Mouse (Mus musculus): Measurements from ENCODE around the gene Fam3c. TPM values are rescaled to one million over a fixed set of nuclear protein-coding genes. Genes with fewer than 3 reads are reported as not detected.

Gene Fam3c
- polyA plus RNA-seq, 1 experiment from 2014 or later, result 70.4 TPM

GRCm38 (mm10) chr6:22339763-22340542 is 16.1 kb downstream of the Fam3c start:
- H3K4me1 ChIP-seq (ENCODE audit: control insufficient read depth, insufficient read depth, low read length), result peaks cover 6% of the 10 kb centered on the region; the same call in 1 of the 2 replicates
- no peak overlapping the region for H3K27ac ChIP-seq (replicated peaks; ENCODE audit: low read depth, low read length)
- DNase-seq (ENCODE audit: low spot score) (no peak), ATAC-seq (ENCODE audit: low read depth) (no peak)
- no peaks in the 10 kb centered on the region for H3K27me3 ChIP-seq (replicated peaks; ENCODE audit: control insufficient read depth, insufficient read depth, low read length)
- no peak overlapping the region for H3K4me2 ChIP-seq (ENCODE audit: low read depth, low read length)
- WGBS, result 93% methylated on average over 15 of the region's 15 CpGs
- peaks cover 14% of the 10 kb centered on the region; the same call in 1 of the 2 replicates for H3K36me3 ChIP-seq (ENCODE audit: control insufficient read depth, insufficient read depth, low read length)
- H3K4me3 ChIP-seq (ENCODE audit: low read depth, low read length), result no peak overlapping the region
- H3K9ac ChIP-seq (ENCODE audit: low read depth, low read length), result no peak overlapping the region
- H3K9me3 ChIP-seq (ENCODE audit: control insufficient read depth, low read length), result no peaks in the 10 kb centered on the region

- 90% methylated on average over 2 of the region's 2 CpGs for WGBS
Observed at GRCm38 (mm10) chr6:22332548-22332947, 23.5 kb downstream of the Fam3c start.

GRCm38 (mm10) chr6:22330169-22330960 is 25.7 kb downstream of the Fam3c start:
- Histone ChIP-seq H3K4me2 (ENCODE audit: low read depth, low read length) (no peak overlapping the region), H3K4me3 (ENCODE audit: low read depth, low read length) (no peak overlapping the region), H3K9ac (ENCODE audit: low read depth, low read length) (no peak overlapping the region), H3K27ac (replicated peaks; ENCODE audit: low read depth, low read length) (no peak overlapping the region), H3K9me3 (ENCODE audit: control insufficient read depth, low read length) (no peaks in the 10 kb centered on the region), H3K27me3 (replicated peaks; ENCODE audit: control insufficient read depth, insufficient read depth, low read length) (no peaks in the 10 kb centered on the region), H3K36me3 (ENCODE audit: control insufficient read depth, insufficient read depth, low read length) (peaks cover 8% of the 10 kb centered on the region; the same call in 1 of the 2 replicates), H3K4me1 (ENCODE audit: control insufficient read depth, insufficient read depth, low read length) (no peaks in the 10 kb centered on the region)
- 82% methylated on average over 13 of the region's 13 CpGs for WGBS
- DNase-seq (ENCODE audit: low spot score) (peak; percentile 59), ATAC-seq (ENCODE audit: low read depth) (no peak)

More at GRCm38 (mm10) chr6:22332548-22332947, 23.5 kb downstream of the Fam3c start:
- no peak overlapping the region for H3K4me2 ChIP-seq (ENCODE audit: low read depth, low read length)
- no peak overlapping the region for H3K4me3 ChIP-seq (ENCODE audit: low read depth, low read length)
- DNase-seq (ENCODE audit: low spot score), result no peak
- no peak overlapping the region for H3K27ac ChIP-seq (replicated peaks; ENCODE audit: low read depth, low read length)
- no peaks in the 10 kb centered on the region for H3K27me3 ChIP-seq (replicated peaks; ENCODE audit: control insufficient read depth, insufficient read depth, low read length)
- no peaks in the 10 kb centered on the region for H3K4me1 ChIP-seq (ENCODE audit: control insufficient read depth, insufficient read depth, low read length)
- H3K9ac ChIP-seq (ENCODE audit: low read depth, low read length), result no peak overlapping the region
- ATAC-seq (ENCODE audit: low read depth), result no peak
- H3K36me3 ChIP-seq (ENCODE audit: control insufficient read depth, insufficient read depth, low read length), result peaks cover 12% of the 10 kb centered on the region; the same call in 1 of the 2 replicates
- H3K9me3 ChIP-seq (ENCODE audit: control insufficient read depth, low read length), result no peaks in the 10 kb centered on the region

- Histone ChIP-seq H3K4me2 (ENCODE audit: low read depth, low read length) (no peak overlapping the region), H3K9ac (ENCODE audit: low read depth, low read length) (no peak overlapping the region), H3K4me3 (ENCODE audit: low read depth, low read length) (no peak overlapping the region), H3K27ac (replicated peaks; ENCODE audit: low read depth, low read length) (no peak overlapping the region), H3K4me1 (ENCODE audit: control insufficient read depth, insufficient read depth, low read length) (no peaks in the 10 kb centered on the region), H3K9me3 (ENCODE audit: control insufficient read depth, low read length) (no peaks in the 10 kb centered on the region), H3K27me3 (replicated peaks; ENCODE audit: control insufficient read depth, insufficient read depth, low read length) (no peaks in the 10 kb centered on the region), H3K36me3 (ENCODE audit: control insufficient read depth, insufficient read depth, low read length) (peaks cover 19% of the 10 kb centered on the region; the same call in 1 of the 2 replicates)
- ATAC-seq (ENCODE audit: low read depth) (no peak), DNase-seq (ENCODE audit: low spot score) (no peak)
- WGBS, result 66% methylated on average over 8 of the region's 8 CpGs
Observed at GRCm38 (mm10) chr6:22327931-22328330, 28.1 kb downstream of the Fam3c start.

- peaks cover 22% of the 10 kb centered on the region; the same call in 1 of the 2 replicates for H3K36me3 ChIP-seq (ENCODE audit: control insufficient read depth, insufficient read depth, low read length)
- no peak overlapping the region for H3K9ac ChIP-seq (ENCODE audit: low read depth, low read length)
- H3K9me3 ChIP-seq (ENCODE audit: control insufficient read depth, low read length), result no peaks in the 10 kb centered on the region
- H3K4me3 ChIP-seq (ENCODE audit: low read depth, low read length), result no peak overlapping the region
- no peaks in the 10 kb centered on the region for H3K4me1 ChIP-seq (ENCODE audit: control insufficient read depth, insufficient read depth, low read length)
- DNase-seq (ENCODE audit: low spot score) (peak; percentile 79), ATAC-seq (ENCODE audit: low read depth) (peak; percentile 44)
- no peak overlapping the region for H3K4me2 ChIP-seq (ENCODE audit: low read depth, low read length)
- H3K27me3 ChIP-seq (replicated peaks; ENCODE audit: control insufficient read depth, insufficient read depth, low read length), result no peaks in the 10 kb centered on the region
- 63% methylated on average over 4 of the region's 4 CpGs for WGBS
- no peak overlapping the region for H3K27ac ChIP-seq (replicated peaks; ENCODE audit: low read depth, low read length)
Observed at GRCm38 (mm10) chr6:22327091-22327490, 29.0 kb downstream of the Fam3c start.

- Histone ChIP-seq H3K9ac (ENCODE audit: low read depth, low read length) (no peak overlapping the region), H3K27me3 (replicated peaks; ENCODE audit: control insufficient read depth, insufficient read depth, low read length) (no peaks in the 10 kb centered on the region), H3K27ac (replicated peaks; ENCODE audit: low read depth, low read length) (no peak overlapping the region), H3K9me3 (ENCODE audit: control insufficient read depth, low read length) (no peaks in the 10 kb centered on the region), H3K4me3 (ENCODE audit: low read depth, low read length) (no peak overlapping the region), H3K36me3 (ENCODE audit: control insufficient read depth, insufficient read depth, low read length) (peaks cover 24% of the 10 kb centered on the region; the same call in 1 of the 2 replicates), H3K4me2 (ENCODE audit: low read depth, low read length) (no peak overlapping the region), H3K4me1 (ENCODE audit: control insufficient read depth, insufficient read depth, low read length) (no peaks in the 10 kb centered on the region)
- DNase-seq (ENCODE audit: low spot score), result peak; percentile 16
- WGBS, result 72% methylated on average over 4 of the region's 4 CpGs
- ATAC-seq (ENCODE audit: low read depth), result peak; percentile 34; the same call in 1 of the 2 replicates
Observed at GRCm38 (mm10) chr6:22326289-22326688, 29.8 kb downstream of the Fam3c start.

- Histone ChIP-seq H3K27ac (replicated peaks; ENCODE audit: low read depth, low read length) (no peak overlapping the region), H3K4me1 (ENCODE audit: control insufficient read depth, insufficient read depth, low read length) (no peaks in the 10 kb centered on the region), H3K36me3 (ENCODE audit: control insufficient read depth, insufficient read depth, low read length) (peaks cover 30% of the 10 kb centered on the region), H3K4me2 (ENCODE audit: low read depth, low read length) (no peak overlapping the region), H3K4me3 (ENCODE audit: low read depth, low read length) (no peak overlapping the region), H3K9me3 (ENCODE audit: control insufficient read depth, low read length) (no peaks in the 10 kb centered on the region), H3K9ac (ENCODE audit: low read depth, low read length) (no peak overlapping the region), H3K27me3 (replicated peaks; ENCODE audit: control insufficient read depth, insufficient read depth, low read length) (no peaks in the 10 kb centered on the region)
- DNase-seq (ENCODE audit: low spot score) (peak; percentile 77), ATAC-seq (ENCODE audit: low read depth) (no peak)
- WGBS, result 54% methylated on average over 13 of the region's 13 CpGs
Observed at GRCm38 (mm10) chr6:22325364-22326072, 30.5 kb downstream of the Fam3c start.

- H3K27me3 ChIP-seq (replicated peaks; ENCODE audit: control insufficient read depth, insufficient read depth, low read length), result 0 out of 2 replicates have a peak, but pooled peaks cover 2% of the 10 kb centered on the region
- H3K27ac ChIP-seq (replicated peaks; ENCODE audit: low read depth, low read length), result no peak overlapping the region
- H3K9me3 ChIP-seq (ENCODE audit: control insufficient read depth, low read length), result no peaks in the 10 kb centered on the region
- no peak overlapping the region for H3K9ac ChIP-seq (ENCODE audit: low read depth, low read length)
- ATAC-seq (ENCODE audit: low read depth) (no peak), DNase-seq (ENCODE audit: low spot score) (no peak)
- no peak overlapping the region for H3K4me2 ChIP-seq (ENCODE audit: low read depth, low read length)
- H3K4me1 ChIP-seq (ENCODE audit: control insufficient read depth, insufficient read depth, low read length), result no peaks in the 10 kb centered on the region
- 60% methylated on average over 14 of the region's 14 CpGs for WGBS
- H3K36me3 ChIP-seq (ENCODE audit: control insufficient read depth, insufficient read depth, low read length), result 0 out of 2 replicates have a peak, but pooled peaks cover 5% of the 10 kb centered on the region
- H3K4me3 ChIP-seq (ENCODE audit: low read depth, low read length), result no peak overlapping the region
Observed at GRCm38 (mm10) chr6:22298059-22298458, 58.0 kb downstream of the Fam3c start.

Measured in embryonic facial prominence, embryonic 14.5 days (tissue).